20 mouse cellular contexts compared by ENCODE assay signal in genomic region chr4:74587125-74587524, GRCm38 (mm10).
"Had no signal": no experiment of that assay in that cellular context is flagged by ENCODE, and none has a peak within 500 bp of the region (broad histone marks: within the 10 kb centered on the region; RNA-seq: fewer than 3 reads in every experiment).

No protein-coding gene starts in this region.

- H3K9me3 ChIP-seq: limb, embryonic 12.5 days; limb, embryonic 15.5 days; midbrain, embryonic 12.5 days; midbrain, embryonic 15.5 days; neural tube, embryonic 12.5 days; neural tube, embryonic 15.5 days had no signal

- H3K9ac ChIP-seq: limb, embryonic 12.5 days; limb, embryonic 15.5 days; liver, embryonic 14.5 days; liver, postnatal 0 days; lung, embryonic 14.5 days; midbrain, embryonic 12.5 days; midbrain, embryonic 15.5 days; neural tube, embryonic 12.5 days; neural tube, embryonic 15.5 days had no signal

- H3K36me3 ChIP-seq: limb, embryonic 12.5 days; limb, embryonic 15.5 days; midbrain, embryonic 12.5 days; midbrain, embryonic 15.5 days; neural tube, embryonic 12.5 days; neural tube, embryonic 15.5 days had no signal

- DNase-seq: kidney, adult 2 months; kidney, postnatal 25 days; left cerebral cortex, postnatal 4 days; liver, postnatal 0 days; lung, embryonic 14.5 days; right cerebral cortex, postnatal 25 days; thymus, adult 2 months; thymus, postnatal 14 days; thymus, postnatal 4 days had no signal

- ATAC-seq: liver, postnatal 0 days; lung, postnatal 0 days; midbrain, embryonic 15.5 days had no signal

- H3K27ac ChIP-seq: kidney, postnatal 0 days; limb, embryonic 12.5 days; limb, embryonic 15.5 days; liver, embryonic 14.5 days; macrophage; midbrain, embryonic 12.5 days; midbrain, embryonic 15.5 days; neural tube, embryonic 12.5 days; neural tube, embryonic 15.5 days had no signal

- H3K4me3 ChIP-seq: limb, embryonic 12.5 days; limb, embryonic 15.5 days; midbrain, embryonic 12.5 days; midbrain, embryonic 15.5 days; neural tube, embryonic 12.5 days; neural tube, embryonic 15.5 days had no signal

- H3K4me2 ChIP-seq: limb, embryonic 12.5 days; limb, embryonic 15.5 days; liver, embryonic 11.5 days; lung, embryonic 14.5 days; midbrain, embryonic 12.5 days; midbrain, embryonic 15.5 days; neural tube, embryonic 12.5 days; neural tube, embryonic 15.5 days had no signal

- H3K4me1 ChIP-seq: limb, embryonic 12.5 days; limb, embryonic 15.5 days; midbrain, embryonic 12.5 days; midbrain, embryonic 15.5 days; neural tube, embryonic 12.5 days; neural tube, embryonic 15.5 days had no signal

- H3K27me3 ChIP-seq: limb, embryonic 12.5 days; limb, embryonic 15.5 days; midbrain, embryonic 12.5 days; midbrain, embryonic 15.5 days; neural tube, embryonic 12.5 days; neural tube, embryonic 15.5 days had no signal
